Mouse (Mus musculus) G1E (cell line): Measurements from ENCODE around the gene Prrg4. TPM values are rescaled to one million over a fixed set of nuclear protein-coding genes. Genes with fewer than 3 reads are reported as not detected.
"Not testable (repeated sequence)": the region's sequence is repeated elsewhere in the genome, so short reads cannot be mapped to it uniquely, and the experiment has no call there.

Source experiments
- ATAC-seq: 2 replicates; pipeline ENCODE4 v1.8.0; 2016; ENCODE audit warnings: mild to moderate bottlenecking; ENCODE audit not compliant: insufficient number of reproducible peaks, poor library complexity, low FRiP score, severe bottlenecking; ENCODE audit errors: extremely low read depth
- DNase-seq: peaks from one replicate; pipeline ENCODE4 v3.0.0; 2012; ENCODE audit warnings: low spot score
- H3K27me3 ChIP-seq: 2 replicates; pipeline ENCODE4 v1.6.1; 2012; ENCODE audit warnings: mild to moderate bottlenecking, low read length, inconsistent platforms; ENCODE audit not compliant: insufficient read depth
- H3K36me3 ChIP-seq: replicated peaks from 2 replicates; pipeline ENCODE3; 2012; ENCODE audit warnings: mild to moderate bottlenecking, inconsistent platforms
- H3K4me1 ChIP-seq: 2 replicates; pipeline ENCODE4 v1.6.1; 2012; ENCODE audit warnings: low read depth, low read length, inconsistent platforms, mixed read lengths; ENCODE audit not compliant: insufficient read depth
- H3K4me3 ChIP-seq: 2 replicates; pipeline ENCODE4 v1.5.1; 2012; ENCODE audit warnings: low read depth, mild to moderate bottlenecking, inconsistent platforms, low read length, moderate library complexity, mixed read lengths
- H3K9me3 ChIP-seq: replicated peaks from 2 replicates; pipeline ENCODE4 v1.6.1; 2012; ENCODE audit warnings: inconsistent platforms
- CTCF ChIP-seq: IDR thresholded peaks from 2 replicates; pipeline ENCODE4 v1.5.1; 2012; ENCODE audit warnings: low read depth, low read length, inconsistent platforms, mixed read lengths
- GATA1 ChIP-seq: IDR thresholded peaks from 2 replicates; pipeline ENCODE4 v1.6.1; 2012; ENCODE audit warnings: borderline replicate concordance, low read length, inconsistent platforms, mixed read lengths
- GATA2 ChIP-seq: IDR thresholded peaks from 2 replicates; pipeline ENCODE4 v1.6.1; 2012; ENCODE audit warnings: low read depth, low read length, inconsistent platforms, borderline replicate concordance
- POLR2AphosphoS5 ChIP-seq: IDR thresholded peaks from 2 replicates; pipeline ENCODE4 v1.6.1; 2012; ENCODE audit warnings: low read depth, low read length, inconsistent platforms; ENCODE audit not compliant: insufficient replicate concordance
- TAL1 ChIP-seq: conservative IDR thresholded peaks from 2 replicates; pipeline ENCODE4 v1.6.1; 2012; ENCODE audit warnings: low read depth, low read length, inconsistent platforms, mixed read lengths
- polyA plus RNA-seq: library from polyadenylated mRNA; stranded (reverse); fragments of >175 nt; gene quantifications from 2 replicates; pipeline ENCODE4 v1.2.3, GENCODE M21; 2012
- total RNA-seq, 2 experiments: library from RNA; stranded (forward) in 1 of 2; stranded (reverse) in 1 of 2; fragments of 200-1000 nt in 1 of 2; fragments of >200 nt in 1 of 2; fragmentation: Nextera tagmentation in 1 of 2; gene quantifications; 2 replicates each; pipeline ENCODE4 v1.2.3; 2014 to 2017

Prrg4 gene
- total RNA-seq (2014; fragmentation: Nextera tagmentation) (not detected in 2 replicates), total RNA-seq (2017) (0.05 TPM in 1 of 2 replicates, not detected in the other), polyA plus RNA-seq (not detected in 2 replicates)

- ATAC-seq (no peak), DNase-seq (no peak)
- H3K4me1 ChIP-seq: peaks cover 5% of the 10 kb centered on the region; the same call in 1 of the 2 replicates
- peaks cover 25% of the 10 kb centered on the region for H3K27me3 ChIP-seq
- no peaks in the 10 kb centered on the region for H3K9me3 ChIP-seq
- H3K4me3 ChIP-seq: peak within 1 kb of the TSS; percentile 15; the same call in 1 of the 2 replicates
- H3K36me3 ChIP-seq: no peaks in the 10 kb centered on the region
- TF ChIP-seq CTCF: no peak
- TF ChIP-seq GATA2: no peak
- no peak for TF ChIP-seq TAL1
- no peak for TF ChIP-seq GATA1
- no peak for TF ChIP-seq POLR2AphosphoS5
These were observed at the start of gene Prrg4 for GRCm38 (mm10) chr2:104849276-104849990. Gene Prrg4 (minus strand): TSS chr2:104849876.

DNA sequence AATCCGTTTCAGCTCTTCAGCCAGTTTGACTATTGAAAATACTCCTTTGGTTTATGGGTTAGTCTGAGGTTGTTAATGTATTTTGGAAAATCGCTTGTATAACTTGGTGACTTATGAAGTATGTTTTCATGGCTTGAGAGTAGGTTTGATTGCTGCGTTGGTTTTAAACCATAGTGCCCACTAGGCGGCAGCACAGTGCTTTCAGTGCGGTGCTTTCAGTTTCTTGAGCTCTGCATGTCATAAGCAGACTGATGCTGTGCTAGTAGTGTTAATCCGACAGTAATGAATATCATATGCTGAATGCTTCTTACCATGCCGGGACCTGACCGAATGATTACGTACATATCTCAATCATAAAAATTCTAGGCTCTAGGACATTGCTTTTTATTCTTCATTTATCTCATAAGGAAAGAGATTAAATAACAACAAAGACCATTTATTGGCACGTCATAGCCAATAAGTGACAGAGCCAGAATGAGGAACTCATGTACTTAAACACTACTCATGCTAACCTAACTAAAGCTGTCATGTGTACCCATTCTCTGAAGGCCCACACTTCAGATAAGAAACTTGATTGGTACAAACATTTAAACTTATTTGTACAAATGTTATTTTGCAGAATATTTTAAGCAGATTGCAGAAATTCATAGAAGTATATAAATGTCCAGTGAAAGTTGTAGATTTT lies 38.3 kb upstream of the Prrg4 start:
- TF ChIP-seq POLR2AphosphoS5: no peak
- TF ChIP-seq CTCF: peak; percentile 47; the same call in 1 of the 2 replicates
- Histone ChIP-seq H3K4me1 (0 out of 2 replicates have a peak, but pooled peaks cover 2% of the 10 kb centered on the region), H3K4me3 (no peak overlapping the region), H3K9me3 (no peaks in the 10 kb centered on the region), H3K27me3 (peaks cover 8% of the 10 kb centered on the region; the same call in 1 of the 2 replicates), H3K36me3 (no peaks in the 10 kb centered on the region)
- ATAC-seq: no peak
- peak; percentile 9 for DNase-seq

GRCm38 (mm10) chr2:104887331-104887730 lies 37.7 kb upstream of the Prrg4 start:
- H3K27me3 ChIP-seq, DNase-seq, ATAC-seq, H3K9me3 ChIP-seq, H3K36me3 ChIP-seq, H3K4me3 ChIP-seq, H3K4me1 ChIP-seq: not testable (repeated sequence)

DNA sequence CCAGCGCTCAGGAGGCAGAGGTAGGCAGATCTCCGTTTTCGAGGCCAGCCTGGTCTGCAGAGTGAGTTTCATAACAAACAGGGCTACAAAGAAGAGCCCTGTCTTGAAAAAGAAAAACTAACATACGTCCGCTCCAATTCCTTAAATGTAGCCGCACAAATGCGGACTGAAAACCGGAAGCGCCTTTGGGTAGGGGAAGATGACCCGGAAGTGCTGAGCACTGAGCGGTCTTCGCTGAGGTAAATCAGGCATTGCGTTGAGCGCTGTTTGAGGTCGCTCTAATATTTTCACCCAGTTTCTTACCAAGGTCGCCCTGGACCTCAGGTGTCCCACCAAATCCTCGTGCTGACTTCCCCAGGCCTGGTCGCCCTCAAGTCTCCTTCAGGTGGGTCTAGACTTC lies 36.4 kb upstream of the Prrg4 start:
- ATAC-seq (no peak), DNase-seq (no peak)
- Histone ChIP-seq H3K27me3 (peaks cover 8% of the 10 kb centered on the region; the same call in 1 of the 2 replicates), H3K4me3 (no peak overlapping the region), H3K4me1 (0 out of 2 replicates have a peak, but pooled peaks cover 2% of the 10 kb centered on the region), H3K36me3 (no peaks in the 10 kb centered on the region), H3K9me3 (no peaks in the 10 kb centered on the region)
- no peak for TF ChIP-seq POLR2AphosphoS5
- TF ChIP-seq CTCF: no peak
- TF ChIP-seq TAL1: no peak
- no peak for TF ChIP-seq GATA2
- no peak for TF ChIP-seq GATA1

DNA sequence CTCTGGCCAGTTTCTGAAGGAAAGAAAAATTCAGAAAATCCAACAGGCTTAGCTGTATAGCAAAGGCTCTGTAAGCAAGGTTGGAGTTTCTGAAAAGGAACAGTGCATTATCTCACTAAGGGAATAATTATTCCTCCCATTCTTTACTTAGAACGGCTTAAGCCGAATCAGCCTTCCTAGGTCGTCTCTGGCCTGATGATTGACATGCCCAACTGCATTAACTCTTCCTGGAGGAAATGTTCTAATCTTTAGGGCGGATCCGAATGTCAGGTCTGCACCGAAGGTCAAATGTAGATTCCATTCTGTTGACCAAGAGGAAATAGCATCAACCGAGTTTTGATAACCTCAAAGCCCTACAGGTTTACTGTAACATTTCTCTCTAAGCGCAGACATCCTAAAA lies 29.1 kb upstream of the Prrg4 start:
- Histone ChIP-seq H3K9me3 (no peaks in the 10 kb centered on the region), H3K4me1 (no peaks in the 10 kb centered on the region), H3K27me3 (peaks cover 3% of the 10 kb centered on the region; the same call in 1 of the 2 replicates), H3K4me3 (no peak overlapping the region), H3K36me3 (no peaks in the 10 kb centered on the region)
- DNase-seq: no peak
- TF ChIP-seq GATA1 (no peak), CTCF (no peak), GATA2 (no peak), TAL1 (no peak), POLR2AphosphoS5 (no peak)
- no peak for ATAC-seq

DNA sequence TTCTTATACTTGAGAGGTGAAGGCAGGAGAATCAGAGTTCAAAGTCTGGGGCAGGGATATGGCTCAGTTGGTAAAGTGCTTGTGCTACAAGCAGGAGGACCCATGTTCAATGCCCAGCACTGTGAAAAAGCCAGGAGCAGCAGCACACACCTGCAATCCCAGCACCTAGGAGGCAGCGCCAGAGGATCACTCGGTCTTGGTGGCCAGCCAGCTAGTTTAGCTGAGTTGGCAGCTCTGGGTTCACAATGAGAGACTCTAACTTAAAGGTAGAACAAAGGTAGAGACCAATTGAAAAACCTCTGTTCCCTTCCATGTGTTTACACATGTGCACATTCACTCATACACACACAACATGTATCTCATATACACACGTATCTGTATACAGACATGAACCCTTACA lies 19.4 kb upstream of the Prrg4 start:
- no peak overlapping the region for H3K4me3 ChIP-seq
- no peaks in the 10 kb centered on the region for H3K9me3 ChIP-seq
- ATAC-seq (no peak), DNase-seq (no peak)
- H3K27me3 ChIP-seq: no peaks in the 10 kb centered on the region
- no peak for TF ChIP-seq POLR2AphosphoS5
- TF ChIP-seq TAL1: no peak
- TF ChIP-seq GATA1: no peak
- TF ChIP-seq GATA2: no peak
- no peaks in the 10 kb centered on the region for H3K4me1 ChIP-seq
- no peaks in the 10 kb centered on the region for H3K36me3 ChIP-seq
